Mouse (Mus musculus) stomach, embryonic 16.5 days (tissue): Measurements from ENCODE around the gene Ankrd65. TPM values are rescaled to one million over a fixed set of nuclear protein-coding genes. Genes with fewer than 3 reads are reported as not detected.
"Not testable (repeated sequence)": the region's sequence is repeated elsewhere in the genome, so short reads cannot be mapped to it uniquely, and the experiment has no call there.

Source experiments
- ATAC-seq: fragments of 200-750 bp; cut with Nextera tagmentation; 2 replicates; pipeline ENCODE4 v1.8.0; 2017; ENCODE audit warnings: moderate number of reproducible peaks, moderate TSS enrichment; ENCODE audit not compliant: insufficient read depth, low FRiP score
- H3K27ac ChIP-seq: fragments of 300-500 bp; sonication (generic); 2 replicates; pipeline ENCODE4 v1.5.1; 2014; ENCODE audit warnings: low read length
- H3K27me3 ChIP-seq: fragments of 300-500 bp; sonication (generic); 2 replicates; pipeline ENCODE4 v1.6.1; 2014; ENCODE audit warnings: low read length, control low read depth, mixed read lengths; ENCODE audit not compliant: control insufficient read depth, insufficient read depth
- H3K36me3 ChIP-seq: fragments of 300-500 bp; sonication (generic); 2 replicates; pipeline ENCODE4 v1.6.1; 2014; ENCODE audit warnings: low read length; ENCODE audit not compliant: control insufficient read depth, insufficient read depth
- H3K4me1 ChIP-seq: fragments of 300-500 bp; sonication (generic); 2 replicates; pipeline ENCODE4 v1.6.1; 2014; ENCODE audit warnings: low read length, control low read depth, mixed read lengths; ENCODE audit not compliant: control insufficient read depth, insufficient read depth
- H3K4me2 ChIP-seq: fragments of 300-500 bp; sonication (generic); 2 replicates; pipeline ENCODE4 v1.6.1; 2014; ENCODE audit warnings: low read depth, low read length, mixed read lengths
- H3K4me3 ChIP-seq: fragments of 300-500 bp; sonication (generic); replicated peaks from 2 replicates; pipeline ENCODE4 v1.5.1; 2014; ENCODE audit warnings: mild to moderate bottlenecking, low read length
- H3K9ac ChIP-seq: fragments of 300-500 bp; sonication (generic); 2 replicates; pipeline ENCODE4 v1.6.1; 2014; ENCODE audit warnings: low read length
- H3K9me3 ChIP-seq: fragments of 300-500 bp; sonication (generic); replicated peaks from 2 replicates; pipeline ENCODE4 v1.6.1; 2016; ENCODE audit warnings: low read length, control low read depth; ENCODE audit not compliant: control insufficient read depth
- WGBS: fragments of 180-500 bp; shearing (Covaris S2); extraction: QIAGEN DNeasy Blood & Tissue Kit; methylation state at CpG from one replicate; pipeline ENCODE4 v1.1.7; 2014; 5-methylcytosine and 5-hydroxymethylcytosine counted together
- polyA plus RNA-seq: library from polyadenylated mRNA; unstranded; fragments of >200 nt; fragmentation: Nextera tagmentation; extraction: Ambion mirVana; gene quantifications from 2 replicates; pipeline ENCODE4 v1.2.1, GENCODE M21; 2015

Gene Ankrd65
- polyA plus RNA-seq = 0.31 and 0.35 TPM in 2 replicates

- Histone ChIP-seq H3K4me1 (no peaks in the 10 kb centered on the region), H3K9me3 (no peaks in the 10 kb centered on the region), H3K27ac (peak within 1 kb of the TSS; percentile 74), H3K36me3 (no peaks in the 10 kb centered on the region), H3K4me3 (no peak within 1 kb of the TSS), H3K4me2 (no peak within 1 kb of the TSS), H3K27me3 (no peaks in the 10 kb centered on the region), H3K9ac (peak within 1 kb of the TSS; percentile 14; the same call in 1 of the 2 replicates)
- WGBS = 87% methylated on average over 3 of the region's 3 CpGs
- ATAC-seq = no peak
Measured at GRCm38 (mm10) chr4:155790021-155790489, at the start of gene Ankrd65. Gene Ankrd65 (plus strand): TSS chr4:155790439.

GRCm38 (mm10) chr4:155740681-155741080 lies 49.6 kb upstream of the Ankrd65 start:
- 87% methylated on average over 10 of the region's 10 CpGs for WGBS
- not testable (repeated sequence) for H3K27ac ChIP-seq, ATAC-seq, H3K27me3 ChIP-seq, H3K4me1 ChIP-seq, H3K4me2 ChIP-seq, H3K9ac ChIP-seq, H3K9me3 ChIP-seq, H3K4me3 ChIP-seq
- H3K36me3 ChIP-seq = peaks cover 16% of the 10 kb centered on the region; the same call in 1 of the 2 replicates

GRCm38 (mm10) chr4:155742684-155743083 lies 47.6 kb upstream of the Ankrd65 start:
- 92% methylated on average over 5 of the region's 5 CpGs for WGBS
- H3K27ac ChIP-seq = no peak overlapping the region
- ATAC-seq = no peak

GRCm38 (mm10) chr4:155744474-155744873 lies 45.8 kb upstream of the Ankrd65 start:
- Histone ChIP-seq H3K4me3 (no peak overlapping the region), H3K4me2 (no peak overlapping the region), H3K27ac (no peak overlapping the region), H3K36me3 (peaks cover 20% of the 10 kb centered on the region; the same call in 1 of the 2 replicates), H3K27me3 (no peaks in the 10 kb centered on the region), H3K9ac (no peak overlapping the region), H3K9me3 (no peaks in the 10 kb centered on the region), H3K4me1 (no peaks in the 10 kb centered on the region)
- ATAC-seq = no peak
- WGBS = 89% methylated on average over 8 of the region's 8 CpGs

More at GRCm38 (mm10) chr4:155742684-155743083, 47.6 kb upstream of the Ankrd65 start:
- H3K9me3 ChIP-seq = no peaks in the 10 kb centered on the region
- H3K36me3 ChIP-seq = peaks cover 20% of the 10 kb centered on the region; the same call in 1 of the 2 replicates
- no peak overlapping the region for H3K4me3 ChIP-seq
- no peak overlapping the region for H3K4me2 ChIP-seq
- H3K27me3 ChIP-seq = no peaks in the 10 kb centered on the region
- H3K4me1 ChIP-seq = no peaks in the 10 kb centered on the region
- H3K9ac ChIP-seq = no peak overlapping the region

GRCm38 (mm10) chr4:155745136-155745535 lies 45.1 kb upstream of the Ankrd65 start:
- Histone ChIP-seq H3K9ac (no peak overlapping the region), H3K4me1 (no peaks in the 10 kb centered on the region), H3K27me3 (no peaks in the 10 kb centered on the region), H3K27ac (no peak overlapping the region), H3K9me3 (no peaks in the 10 kb centered on the region), H3K4me2 (no peak overlapping the region), H3K4me3 (no peak overlapping the region), H3K36me3 (peaks cover 15% of the 10 kb centered on the region; the same call in 1 of the 2 replicates)
- 91% methylated on average over 5 of the region's 5 CpGs for WGBS
- ATAC-seq = no peak

GRCm38 (mm10) chr4:155746036-155746548 lies 44.1 kb upstream of the Ankrd65 start:
- Histone ChIP-seq H3K36me3 (peaks cover 10% of the 10 kb centered on the region; the same call in 1 of the 2 replicates), H3K9ac (no peak overlapping the region), H3K4me1 (no peaks in the 10 kb centered on the region), H3K27ac (no peak overlapping the region), H3K4me2 (no peak overlapping the region), H3K4me3 (no peak overlapping the region), H3K27me3 (no peaks in the 10 kb centered on the region), H3K9me3 (no peaks in the 10 kb centered on the region)
- no peak for ATAC-seq
- WGBS = 82% methylated on average over 8 of the region's 8 CpGs

GRCm38 (mm10) chr4:155746575-155747490 lies 43.4 kb upstream of the Ankrd65 start:
- Histone ChIP-seq H3K9ac (no peak overlapping the region), H3K36me3 (peaks cover 10% of the 10 kb centered on the region; the same call in 1 of the 2 replicates), H3K27me3 (no peaks in the 10 kb centered on the region), H3K4me3 (no peak overlapping the region), H3K9me3 (no peaks in the 10 kb centered on the region), H3K4me1 (no peaks in the 10 kb centered on the region), H3K27ac (no peak overlapping the region), H3K4me2 (no peak overlapping the region)
- no peak for ATAC-seq
- 88% methylated on average over 17 of the region's 17 CpGs for WGBS

GRCm38 (mm10) chr4:155757011-155757410 lies 33.2 kb upstream of the Ankrd65 start:
- no peaks in the 10 kb centered on the region for H3K9me3 ChIP-seq
- H3K27ac ChIP-seq = no peak overlapping the region
- no peak overlapping the region for H3K4me3 ChIP-seq
- no peak for ATAC-seq
- no peaks in the 10 kb centered on the region for H3K27me3 ChIP-seq
- peaks cover 14% of the 10 kb centered on the region; the same call in 1 of the 2 replicates for H3K36me3 ChIP-seq
- H3K9ac ChIP-seq = no peak overlapping the region
- H3K4me1 ChIP-seq = peaks cover 15% of the 10 kb centered on the region
- no peak overlapping the region for H3K4me2 ChIP-seq
- 94% methylated on average over 12 of the region's 12 CpGs for WGBS
